Mouse (Mus musculus) urinary bladder, adult 18-20 months (tissue): Measurements from ENCODE around the gene AL732309.1.

Source experiments
- DNase-seq, 2 experiments: peaks; one replicate each; pipeline ENCODE4 v3.0.0; 2022; ENCODE audit warnings: low spot score in 2 of 2, mixed read lengths in 2 of 2

AL732309.1 gene

DNA sequence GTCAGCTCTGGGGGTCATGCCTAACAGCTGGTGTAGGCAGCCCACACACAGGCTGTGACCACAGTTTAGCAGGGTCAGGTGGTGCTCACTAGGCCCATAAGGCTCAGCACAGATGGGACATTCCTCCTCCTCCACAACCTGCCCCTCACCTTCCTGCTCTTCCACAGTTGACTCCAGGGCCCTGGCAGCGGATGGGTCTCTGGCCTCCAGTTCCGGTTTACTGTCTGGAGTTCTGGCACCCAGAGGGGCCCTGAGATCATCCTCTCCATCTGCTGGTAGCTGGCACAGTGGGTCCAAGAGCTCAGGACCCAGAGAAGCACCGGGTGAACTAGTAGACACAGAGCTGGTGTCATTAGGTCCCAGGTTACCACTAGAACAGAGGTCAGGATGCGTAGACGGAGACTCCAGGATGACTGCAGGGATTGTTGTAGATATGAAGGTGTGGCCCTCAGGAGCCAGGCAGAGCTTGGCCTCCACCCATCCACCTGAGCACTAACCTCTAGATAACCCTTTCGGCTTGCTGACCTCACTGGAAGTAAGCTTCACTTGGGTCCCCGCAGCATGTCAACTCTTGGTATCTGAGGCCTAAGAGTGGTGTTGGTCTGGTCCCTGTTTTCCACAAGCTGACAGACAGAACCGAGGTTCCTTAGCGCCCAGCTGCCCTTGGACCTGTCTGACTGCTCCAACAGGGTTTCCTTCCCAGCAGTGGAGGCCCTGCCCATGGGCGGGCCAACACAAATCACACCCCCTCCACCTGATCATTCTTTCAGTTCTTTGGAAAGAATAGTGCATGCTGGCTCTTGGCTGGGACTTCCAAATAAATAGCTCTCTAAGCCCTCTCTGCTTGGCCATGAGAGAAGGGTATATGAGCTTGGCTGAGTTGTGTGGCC is at the start of gene AL732309.1:
Gene AL732309.1 (minus strand): TSS at position 681 of the 890 bp plus-strand sequence.
- peak in 1 of 2 experiments; percentile 52 for DNase-seq

DNA sequence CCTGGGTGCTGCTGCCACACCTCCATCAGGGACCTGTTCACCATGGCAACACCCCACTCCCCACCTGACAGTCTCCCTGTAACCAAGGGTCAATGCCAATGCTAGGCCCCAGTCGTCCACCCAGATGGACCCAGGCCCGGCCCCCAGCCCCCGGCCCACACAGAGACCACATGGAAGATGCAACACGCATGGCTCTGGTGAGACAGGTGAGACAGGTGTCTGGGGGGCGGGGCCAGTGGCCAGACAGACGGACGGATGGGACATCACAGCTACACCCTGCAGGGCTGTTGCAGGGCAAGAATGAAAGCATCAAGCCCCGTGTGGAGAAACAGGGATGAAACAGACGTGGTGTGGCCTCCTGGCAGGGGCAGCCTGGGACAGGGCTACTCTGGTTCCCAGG is 47.0 kb upstream of the AL732309.1 start:
- DNase-seq, result no peak

DNA sequence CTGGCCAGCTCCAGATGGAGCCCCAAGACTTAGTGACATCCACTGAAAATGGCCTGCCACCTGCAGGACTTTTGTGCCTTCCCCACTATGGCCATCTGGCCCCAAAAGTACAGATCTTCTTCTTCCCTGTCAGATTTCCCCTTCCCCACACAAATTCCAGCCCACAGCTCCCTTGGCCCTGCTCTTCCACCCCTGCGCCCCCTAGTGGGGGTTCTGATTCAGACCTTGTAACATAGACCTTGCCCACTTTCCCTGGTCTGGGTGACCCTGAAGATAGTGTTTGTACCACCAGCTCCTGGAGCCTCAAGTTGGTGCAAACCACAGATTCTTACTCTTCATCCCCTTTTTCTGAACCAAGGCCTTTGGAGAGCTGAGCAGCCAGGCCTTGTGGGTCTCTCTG is 46.2 kb upstream of the AL732309.1 start:
- DNase-seq, result peak; percentile 45 to 71

DNA sequence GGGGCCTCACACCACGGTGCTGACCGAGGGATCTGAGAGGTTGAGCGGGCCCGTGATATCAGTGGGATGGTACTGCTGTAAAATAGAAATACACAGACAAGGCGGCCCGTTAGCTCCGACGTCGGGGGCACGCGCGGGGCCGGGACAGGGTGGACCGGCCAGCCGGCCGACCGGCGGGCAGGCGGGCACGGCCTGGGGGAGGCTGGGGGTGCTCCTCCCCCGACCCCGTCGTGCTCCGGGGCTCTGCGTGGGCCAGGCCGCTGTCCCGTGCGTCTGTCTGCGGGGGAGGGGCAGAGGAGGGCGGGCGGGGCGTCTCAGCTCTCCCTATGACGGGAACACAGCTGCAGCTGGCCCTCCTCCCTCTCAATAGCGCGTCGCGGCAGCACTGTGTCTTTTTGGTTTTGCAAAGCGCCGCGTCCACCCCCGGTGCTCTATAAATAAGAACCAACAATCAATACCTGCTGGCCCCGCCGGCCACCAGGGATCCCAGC is 45.4 kb upstream of the AL732309.1 start:
- DNase-seq, result no peak

DNA sequence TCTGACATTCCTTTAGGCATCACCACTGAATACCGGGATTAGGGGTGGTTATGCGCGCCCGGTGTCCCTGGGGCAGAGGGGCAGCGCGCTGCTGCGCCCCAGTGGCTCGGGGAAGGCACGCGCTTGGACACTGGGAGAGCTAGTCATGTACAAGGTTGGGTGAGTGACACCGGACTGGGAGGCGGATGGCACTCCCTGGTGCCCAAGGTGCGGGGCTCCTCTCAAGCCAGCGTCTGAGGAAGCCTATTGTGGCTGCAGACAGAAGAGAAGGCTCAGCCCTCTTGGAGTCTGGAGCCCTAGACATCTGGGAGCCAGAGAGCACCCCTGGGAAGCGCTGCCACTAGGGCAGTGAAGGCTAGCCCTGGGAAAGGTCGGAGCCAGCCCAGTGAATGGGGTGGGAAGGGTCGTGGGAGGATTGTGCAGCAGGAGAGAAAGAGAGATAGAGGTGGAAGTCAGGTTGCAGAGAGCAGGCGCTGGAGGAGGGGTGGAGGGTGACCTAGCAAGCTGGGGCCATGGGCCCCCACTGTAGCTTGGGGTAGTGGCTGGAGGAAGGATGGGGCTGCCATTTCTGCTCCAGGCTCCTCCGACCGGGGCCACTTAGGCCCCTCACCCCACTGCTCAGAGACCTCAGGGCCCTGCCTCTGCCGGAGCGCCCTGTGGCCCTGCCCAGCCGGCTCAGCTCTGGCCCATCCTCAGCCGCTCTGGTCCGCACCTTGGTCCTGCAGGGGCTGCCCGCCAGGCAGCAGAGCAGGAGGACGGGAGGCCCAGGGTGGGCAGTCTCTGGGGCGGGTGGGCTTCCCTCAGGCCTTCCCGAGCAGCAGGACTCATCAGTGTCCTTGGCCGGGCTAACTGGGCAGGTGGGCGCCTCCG is 44.8 kb upstream of the AL732309.1 start:
- DNase-seq, result peak in 1 of 2 experiments; percentile 42

DNA sequence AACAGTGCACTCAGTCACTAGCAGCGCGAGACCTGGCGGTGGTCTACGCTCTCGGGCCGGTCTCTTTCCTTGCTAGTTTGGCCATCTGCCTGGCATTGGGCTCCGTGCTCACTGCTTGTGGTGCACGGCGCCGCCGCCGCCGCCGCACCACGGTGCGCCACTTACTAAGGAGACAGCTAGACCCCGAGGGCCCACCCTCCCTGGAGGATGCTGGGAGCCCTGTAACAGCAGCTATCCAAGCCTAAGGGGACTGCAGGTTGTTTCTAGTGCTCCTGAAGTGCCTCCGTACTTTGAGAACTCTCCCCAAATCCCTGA is 44.1 kb upstream of the AL732309.1 start:
- no peak for DNase-seq

DNA sequence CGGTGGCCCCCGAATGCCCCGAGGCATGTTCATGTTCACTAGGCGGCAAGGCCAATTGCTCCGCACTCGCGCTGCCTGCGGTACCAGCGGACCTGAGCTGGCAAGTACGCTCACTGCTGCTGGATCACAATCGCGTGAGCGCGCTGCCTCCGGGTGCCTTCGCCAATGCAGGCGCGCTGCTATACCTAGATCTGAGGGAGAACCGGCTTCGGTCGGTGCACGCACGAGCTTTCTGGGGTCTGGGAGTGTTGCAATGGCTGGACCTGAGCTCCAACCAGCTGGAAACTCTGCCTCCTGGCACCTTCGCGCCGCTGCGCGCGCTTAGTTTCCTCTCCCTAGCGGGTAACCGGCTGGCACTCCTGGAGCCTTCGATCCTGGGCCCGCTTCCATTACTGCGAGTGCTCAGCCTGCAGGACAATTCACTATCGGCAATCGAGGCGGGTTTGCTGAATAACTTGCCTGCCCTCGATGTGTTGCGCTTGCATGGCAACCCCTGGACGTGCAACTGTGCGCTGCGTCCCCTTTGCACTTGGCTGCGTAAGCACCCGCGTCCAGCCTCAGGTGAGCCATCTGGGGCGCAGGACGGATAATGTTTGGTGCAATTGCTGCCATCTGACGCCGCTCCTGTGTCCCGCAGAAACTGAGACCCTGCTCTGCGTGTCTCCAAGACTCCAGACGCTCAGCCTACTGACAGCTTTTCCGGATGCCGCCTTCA is 43.6 kb upstream of the AL732309.1 start:
- DNase-seq, result peak in 1 of 2 experiments; percentile 55

DNA sequence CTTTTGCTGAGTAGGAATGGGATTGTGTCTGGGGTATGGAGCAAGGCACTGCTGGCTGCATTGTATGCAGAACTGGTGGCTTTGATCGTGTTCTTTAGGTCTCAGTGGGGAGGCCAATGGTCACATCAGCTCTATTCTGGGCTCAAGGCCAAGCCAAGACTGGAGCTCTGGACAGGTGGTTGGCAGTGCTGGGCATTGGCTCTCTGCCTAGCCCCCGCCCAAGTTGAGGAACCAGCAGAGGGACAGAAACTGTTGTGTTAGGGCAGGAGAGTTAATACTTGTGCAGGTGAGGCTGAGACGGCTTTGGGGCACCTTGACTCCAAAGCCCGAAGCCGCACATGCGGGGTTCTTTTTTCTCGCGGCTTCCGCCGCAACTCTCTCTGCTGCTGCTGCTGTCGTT is 43.0 kb upstream of the AL732309.1 start, which contains the start of gene Lrrc26:
Gene Lrrc26 (plus strand): TSS at position 265 of the 400 bp plus-strand sequence.
- peak in 1 of 2 experiments; percentile 43 for DNase-seq

DNA sequence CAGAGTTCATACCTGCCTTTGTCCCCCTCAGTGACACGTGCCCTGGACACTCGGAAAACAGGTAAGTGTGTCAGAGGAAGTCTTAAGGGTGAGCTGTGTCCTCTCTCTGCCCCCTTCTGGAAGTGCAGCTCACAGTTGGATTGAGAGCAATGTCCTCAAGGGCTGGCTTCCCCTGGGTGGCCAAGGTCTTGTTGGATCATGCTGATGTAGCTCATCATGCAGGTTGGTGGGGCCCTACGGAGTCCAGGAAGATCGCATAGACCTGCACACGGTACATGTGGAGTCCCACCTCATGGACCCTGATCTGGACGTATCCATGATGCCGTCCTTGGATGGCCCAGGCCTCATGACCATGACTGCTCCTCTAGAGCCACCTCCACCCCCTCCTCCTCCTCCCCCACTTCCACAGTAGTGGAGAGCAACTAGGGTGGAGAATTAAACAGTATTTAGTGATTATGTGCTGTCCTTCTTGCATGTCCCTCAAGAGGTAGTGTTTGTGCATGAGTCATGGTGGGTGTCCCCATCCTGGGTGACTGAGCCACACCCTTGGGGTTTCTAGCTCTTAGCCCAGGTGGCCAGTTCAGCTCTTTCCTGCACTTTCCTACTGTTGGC is 42.2 kb upstream of the AL732309.1 start:
- DNase-seq, result no peak

DNA sequence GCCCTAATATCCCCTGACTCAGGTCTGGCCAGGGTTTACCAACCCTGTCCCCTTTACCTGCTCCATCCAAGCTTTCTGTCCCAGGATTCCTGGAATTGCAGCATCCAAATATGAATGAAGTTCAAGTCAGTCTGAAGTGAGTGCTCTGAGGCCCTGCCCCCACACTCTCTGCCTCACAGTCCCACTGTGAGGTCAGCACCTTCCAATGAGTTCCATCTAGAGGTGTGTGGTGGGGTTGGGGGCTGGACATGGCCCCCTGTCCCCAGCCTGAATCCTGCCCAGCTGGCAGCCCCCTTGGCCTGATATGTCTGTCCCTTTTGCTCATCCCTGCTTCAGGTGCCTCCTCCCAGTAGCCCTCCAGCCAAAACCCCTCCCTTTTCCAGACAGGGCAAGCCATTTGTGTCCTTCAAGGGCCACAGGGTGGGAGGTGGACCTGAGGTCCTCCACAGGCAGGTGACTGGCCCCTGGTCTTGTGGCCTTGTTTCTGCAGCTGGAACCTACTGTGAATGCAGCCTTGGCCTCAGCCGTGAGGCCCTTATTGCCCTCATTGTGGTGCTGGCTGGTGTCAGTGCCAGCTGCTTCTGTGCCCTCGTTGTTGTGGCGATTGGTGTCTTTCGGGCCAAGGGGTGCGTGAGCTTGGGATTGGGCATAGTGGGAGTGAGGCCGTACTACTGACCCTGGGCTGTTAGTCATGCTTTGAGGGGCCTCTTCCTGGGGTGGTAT is 41.4 kb upstream of the AL732309.1 start, which contains the start of gene Tmem210:
Gene Tmem210 (plus strand): TSS at position 219 of the 723 bp plus-strand sequence.
- DNase-seq, result no peak

DNA sequence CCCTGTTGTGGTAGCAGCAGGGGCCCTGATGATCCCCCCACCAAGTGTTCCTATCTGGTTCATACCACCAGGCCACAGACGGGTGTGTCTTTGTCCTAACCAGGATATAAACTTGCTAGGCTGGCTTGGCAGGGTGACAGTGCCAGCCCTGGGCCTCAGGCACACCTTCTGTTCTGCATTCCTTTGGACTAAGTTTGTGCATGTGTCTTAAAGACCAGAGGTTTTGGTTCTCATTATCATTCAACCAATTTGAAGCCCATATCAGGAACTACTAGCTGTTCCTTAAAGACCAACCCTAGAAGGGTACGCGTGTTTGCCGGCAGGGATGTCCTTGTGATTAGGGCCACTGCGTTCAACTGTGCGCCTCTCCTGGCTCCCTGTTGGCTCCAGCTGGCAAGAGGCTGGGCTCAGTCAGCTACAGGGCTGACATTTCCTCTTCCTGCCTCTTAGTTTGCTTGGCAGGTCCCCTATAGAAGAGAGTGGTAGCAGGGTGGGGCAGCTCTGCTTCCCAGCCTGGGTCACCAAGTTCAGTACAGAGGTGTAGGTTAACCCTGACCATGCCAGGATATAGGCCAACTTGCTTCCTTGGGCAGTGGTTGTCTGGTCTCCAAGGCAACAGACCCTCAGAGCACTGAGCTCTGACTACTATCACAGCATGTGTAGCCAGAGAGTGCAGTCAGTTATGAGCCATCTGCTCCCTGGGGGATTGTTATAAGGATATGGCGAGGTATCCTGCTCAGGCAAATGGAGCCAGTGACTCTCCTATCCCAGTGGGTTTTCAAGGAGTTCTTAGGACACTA is 40.4 kb upstream of the AL732309.1 start:
- DNase-seq, result peak; percentile 58 to 70

DNA sequence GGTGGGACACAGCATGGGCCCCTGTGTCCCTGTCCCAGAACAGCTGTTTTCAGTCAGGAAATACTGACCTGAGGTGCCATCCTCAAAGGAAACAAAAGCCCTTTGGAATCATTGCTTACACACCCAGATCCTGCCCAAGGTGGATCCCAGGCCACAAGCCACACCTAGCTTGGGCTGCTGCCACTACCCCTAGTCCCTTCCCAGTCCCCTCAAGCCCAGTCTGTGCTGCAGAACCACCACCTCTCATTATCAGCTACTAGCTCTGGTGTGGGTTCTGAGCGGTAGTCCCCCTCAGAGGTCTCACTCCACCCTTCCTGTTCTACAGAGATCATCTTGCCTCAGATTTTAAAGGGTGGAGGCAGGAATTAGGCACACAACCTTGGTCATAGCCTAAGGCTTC is 39.7 kb upstream of the AL732309.1 start:
- DNase-seq, result no peak

DNA sequence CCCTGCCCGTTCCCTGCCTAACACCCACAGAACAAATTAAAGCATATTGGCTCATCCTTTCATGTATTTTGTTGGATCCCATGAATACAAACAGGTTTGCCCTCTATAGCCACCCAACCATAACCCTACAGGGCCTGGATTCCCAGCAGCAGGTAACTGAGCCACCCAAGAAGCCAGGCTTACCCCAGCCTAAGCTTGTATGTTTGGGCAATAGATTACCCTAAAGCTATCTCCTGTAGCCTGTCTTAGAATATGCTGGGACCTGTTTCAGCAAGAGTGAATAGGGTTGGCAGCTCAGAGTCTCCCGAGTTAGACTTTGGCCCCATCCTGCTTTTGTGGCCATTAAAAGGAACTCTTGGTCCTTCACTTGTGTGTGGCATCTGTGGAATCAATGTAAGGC is 38.9 kb upstream of the AL732309.1 start:
- DNase-seq, result no peak

DNA sequence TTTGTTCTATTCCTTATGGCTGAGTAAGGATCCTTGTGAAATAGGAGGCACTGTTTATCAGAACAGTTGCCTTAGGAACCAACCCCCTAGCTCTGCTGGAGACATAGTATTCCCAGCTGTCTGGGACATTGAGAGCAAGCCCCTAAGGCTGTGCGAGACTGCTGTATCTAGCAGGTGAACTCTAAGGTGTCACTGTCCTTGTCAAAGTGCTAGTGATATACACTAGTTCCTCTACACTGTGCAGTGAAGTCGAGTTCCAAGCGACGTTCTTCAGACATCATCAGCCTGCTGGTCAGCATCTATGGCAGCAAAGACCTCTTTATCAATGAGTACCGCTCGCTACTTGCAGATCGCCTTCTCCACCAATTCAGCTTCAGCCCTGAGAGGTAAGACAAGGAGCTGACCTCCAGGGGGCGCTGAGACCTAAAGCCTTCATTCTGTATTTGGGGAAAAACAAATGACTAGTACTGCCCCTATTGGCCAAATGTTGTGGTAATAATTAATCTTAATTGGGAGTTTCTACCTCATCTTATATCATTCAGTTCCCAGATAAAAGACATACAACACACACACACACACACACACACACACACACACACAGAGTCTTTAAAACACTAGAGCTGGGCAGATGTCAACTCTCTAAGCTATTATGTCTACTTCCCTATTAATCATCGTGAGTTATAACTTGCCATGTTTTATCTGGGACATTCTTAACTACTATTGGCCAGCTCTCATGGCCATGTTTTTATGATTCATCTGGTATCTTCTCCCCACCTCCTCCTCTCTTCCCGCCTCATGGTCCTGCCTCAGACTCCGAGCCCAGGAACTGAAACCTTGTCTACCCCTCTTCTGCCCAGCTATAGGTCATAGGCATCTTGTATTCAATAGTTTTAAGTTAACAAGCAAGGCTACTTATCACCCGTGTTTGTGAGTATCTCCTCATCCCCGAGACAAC is 32.5 kb upstream of the AL732309.1 start:
- DNase-seq, result peak; percentile 68 to 83

DNA sequence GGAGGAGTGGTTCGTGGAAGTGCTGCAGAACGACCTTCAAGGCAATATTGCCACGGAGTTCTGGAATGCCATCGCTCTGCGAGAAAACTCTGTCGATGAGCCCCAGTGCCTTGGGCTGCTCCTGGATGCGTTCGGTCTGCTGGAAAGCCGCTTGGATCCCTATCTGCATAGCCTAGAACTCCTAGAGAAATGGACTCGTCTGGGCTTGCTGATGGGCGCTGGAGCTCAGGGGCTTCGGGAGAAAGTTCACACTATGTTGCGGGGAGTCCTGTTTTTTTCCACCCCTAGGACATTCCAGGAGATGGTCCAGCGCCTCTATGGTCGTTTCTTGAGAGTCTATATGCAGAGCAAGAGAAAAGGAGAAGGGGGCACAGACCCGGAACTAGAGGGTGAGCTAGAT is 26.3 kb upstream of the AL732309.1 start:
- DNase-seq, result no peak

DNA sequence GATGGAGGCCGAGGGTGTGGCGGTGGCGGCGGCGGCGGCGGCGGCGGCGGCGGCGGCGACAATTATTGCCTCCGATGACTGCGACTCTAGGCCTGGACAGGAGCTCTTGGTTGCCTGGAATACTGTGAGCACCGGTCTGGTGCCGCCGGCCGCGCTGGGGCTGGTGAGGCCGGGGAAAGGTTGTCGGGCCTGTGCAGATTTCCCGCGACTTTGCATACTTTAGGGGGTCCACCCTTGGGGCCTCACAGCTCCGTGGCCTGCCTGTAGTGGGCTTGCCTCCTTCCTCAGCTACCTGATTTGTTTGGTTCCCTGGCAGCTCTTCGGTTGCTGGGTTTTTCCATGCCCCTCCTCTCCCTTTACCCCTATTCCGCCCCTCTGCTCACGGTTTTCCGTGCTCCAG is 25.9 kb upstream of the AL732309.1 start:
- no peak for DNase-seq

DNA sequence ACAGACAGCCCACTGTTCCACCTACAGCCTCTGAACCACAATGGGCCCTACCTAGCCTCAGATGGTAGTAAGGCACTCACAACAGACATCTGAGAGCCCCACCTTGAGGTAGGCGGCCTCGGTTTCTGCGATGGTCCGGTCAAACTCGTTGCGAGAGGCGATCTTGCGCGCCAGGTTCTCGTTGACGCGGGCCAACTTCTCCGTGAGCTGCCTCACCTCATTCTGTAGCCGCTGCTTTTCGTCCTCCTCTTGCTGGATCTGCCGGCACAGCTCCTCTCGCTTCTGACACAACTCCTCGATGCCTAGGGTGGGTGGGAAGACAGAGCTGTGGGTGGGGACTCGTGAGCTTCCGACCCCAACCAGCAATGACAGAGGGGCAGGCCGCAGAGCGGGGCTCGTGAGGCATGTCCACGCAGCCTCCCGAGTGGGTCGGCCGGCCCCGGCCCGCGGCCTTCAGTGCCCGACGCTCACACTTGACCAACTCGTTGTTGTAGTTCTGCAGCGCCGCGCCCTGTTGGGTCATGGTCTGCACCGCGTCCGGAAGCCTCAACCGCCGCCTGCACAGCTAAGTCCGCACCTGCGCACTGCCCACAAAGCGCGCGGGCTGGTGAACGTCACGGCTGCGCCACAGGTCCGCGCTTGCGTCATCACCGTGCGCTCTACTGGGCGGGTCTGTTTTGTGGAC is 25.3 kb upstream of the AL732309.1 start, which contains the start of the genes Ssna1 and Anapc2:
Gene Ssna1 (minus strand): TSS at position 612 of the 685 bp plus-strand sequence.
Gene Anapc2 (plus strand): TSS at position 652 of the 685 bp plus-strand sequence.
- DNase-seq, result peak; percentile 95 to 98
